ENCODE assay signal across 14 mouse cellular contexts in the genomic region with DNA sequence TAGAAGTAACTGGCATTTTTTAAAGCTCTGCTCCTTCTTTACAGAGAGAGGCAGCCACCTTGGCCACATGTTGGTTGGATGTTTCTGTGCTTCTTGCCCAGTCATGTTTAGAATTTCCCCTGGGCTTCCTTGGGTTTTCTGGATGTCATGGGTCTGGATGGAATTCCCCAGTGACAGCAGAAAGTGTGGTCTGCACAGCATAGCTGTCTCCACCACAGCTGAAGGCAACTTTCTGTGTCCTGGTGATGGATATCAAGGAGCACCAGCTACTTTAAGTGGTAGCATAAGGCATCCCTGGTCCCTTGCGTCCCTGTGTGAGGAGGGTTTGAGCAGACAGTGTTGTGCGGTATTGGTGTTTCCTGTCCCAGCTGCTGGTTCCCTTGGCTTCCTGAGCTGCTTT.
"Had no signal": no experiment of that assay in that cellular context is flagged by ENCODE, and none has a peak within 500 bp of the region (broad histone marks: within the 10 kb centered on the region; RNA-seq: fewer than 3 reads in every experiment).

No protein-coding gene starts in this region.

- H3K4me2 ChIP-seq: liver, embryonic 11.5 days; liver, embryonic 15.5 days; midbrain, embryonic 11.5 days; midbrain, embryonic 15.5 days; neural tube, embryonic 13.5 days; stomach, embryonic 15.5 days had no signal

- H3K27me3 ChIP-seq: liver, embryonic 15.5 days; midbrain, embryonic 15.5 days; neural tube, embryonic 13.5 days; stomach, embryonic 15.5 days had no signal

- H3K4me3 ChIP-seq: limb, embryonic 10.5 days; liver, embryonic 15.5 days; midbrain, embryonic 15.5 days; neural tube, embryonic 13.5 days; stomach, embryonic 15.5 days had no signal

- H3K27ac ChIP-seq: limb, embryonic 10.5 days; liver, embryonic 15.5 days; midbrain, embryonic 15.5 days; neural tube, embryonic 13.5 days; stomach, embryonic 15.5 days had no signal

- H3K9me3 ChIP-seq: limb, embryonic 10.5 days; liver, embryonic 15.5 days; midbrain, embryonic 15.5 days; neural tube, embryonic 13.5 days; stomach, embryonic 15.5 days had no signal

- DNase-seq: kidney, adult 8-10 months; kidney, postnatal 10 days; kidney, postnatal 4 days; lung, adult 2 months; lung, postnatal 36 days; retina, postnatal 1 day; right cerebral cortex, postnatal 14 days had no signal

- H3K9ac ChIP-seq: liver, embryonic 15.5 days; midbrain, embryonic 15.5 days; neural tube, embryonic 13.5 days; stomach, embryonic 15.5 days had no signal

- H3K36me3 ChIP-seq: limb, embryonic 10.5 days; liver, embryonic 15.5 days; midbrain, embryonic 15.5 days; neural tube, embryonic 13.5 days; stomach, embryonic 15.5 days had no signal
